Mouse (Mus musculus) stomach, embryonic 16.5 days (tissue): ENCODE measurements around the gene Cobl. TPM values are rescaled to one million over a fixed set of nuclear protein-coding genes. Genes with fewer than 3 reads are reported as not detected.

Source experiments
- ATAC-seq: fragments of 200-750 bp; cut with Nextera tagmentation; 2 replicates; pipeline ENCODE4 v1.8.0; 2017; ENCODE audit warnings: moderate number of reproducible peaks, moderate TSS enrichment; ENCODE audit not compliant: insufficient read depth, low FRiP score
- H3K27ac ChIP-seq: fragments of 300-500 bp; sonication (generic); 2 replicates; pipeline ENCODE4 v1.5.1; 2014; ENCODE audit warnings: low read length
- H3K27me3 ChIP-seq: fragments of 300-500 bp; sonication (generic); 2 replicates; pipeline ENCODE4 v1.6.1; 2014; ENCODE audit warnings: low read length, control low read depth, mixed read lengths; ENCODE audit not compliant: control insufficient read depth, insufficient read depth
- H3K36me3 ChIP-seq: fragments of 300-500 bp; sonication (generic); 2 replicates; pipeline ENCODE4 v1.6.1; 2014; ENCODE audit warnings: low read length; ENCODE audit not compliant: control insufficient read depth, insufficient read depth
- H3K4me1 ChIP-seq: fragments of 300-500 bp; sonication (generic); 2 replicates; pipeline ENCODE4 v1.6.1; 2014; ENCODE audit warnings: low read length, control low read depth, mixed read lengths; ENCODE audit not compliant: control insufficient read depth, insufficient read depth
- H3K4me2 ChIP-seq: fragments of 300-500 bp; sonication (generic); 2 replicates; pipeline ENCODE4 v1.6.1; 2014; ENCODE audit warnings: low read depth, low read length, mixed read lengths
- H3K4me3 ChIP-seq: fragments of 300-500 bp; sonication (generic); replicated peaks from 2 replicates; pipeline ENCODE4 v1.5.1; 2014; ENCODE audit warnings: mild to moderate bottlenecking, low read length
- H3K9ac ChIP-seq: fragments of 300-500 bp; sonication (generic); 2 replicates; pipeline ENCODE4 v1.6.1; 2014; ENCODE audit warnings: low read length
- H3K9me3 ChIP-seq: fragments of 300-500 bp; sonication (generic); replicated peaks from 2 replicates; pipeline ENCODE4 v1.6.1; 2016; ENCODE audit warnings: low read length, control low read depth; ENCODE audit not compliant: control insufficient read depth
- WGBS: fragments of 180-500 bp; shearing (Covaris S2); extraction: QIAGEN DNeasy Blood & Tissue Kit; methylation state at CpG from one replicate; pipeline ENCODE4 v1.1.7; 2014; 5-methylcytosine and 5-hydroxymethylcytosine counted together
- polyA plus RNA-seq: library from polyadenylated mRNA; unstranded; fragments of >200 nt; fragmentation: Nextera tagmentation; extraction: Ambion mirVana; gene quantifications from 2 replicates; pipeline ENCODE4 v1.2.1, GENCODE M21; 2015

Cobl gene
- polyA plus RNA-seq, 1 experiment from 2014 or later = 15.4 TPM

DNA sequence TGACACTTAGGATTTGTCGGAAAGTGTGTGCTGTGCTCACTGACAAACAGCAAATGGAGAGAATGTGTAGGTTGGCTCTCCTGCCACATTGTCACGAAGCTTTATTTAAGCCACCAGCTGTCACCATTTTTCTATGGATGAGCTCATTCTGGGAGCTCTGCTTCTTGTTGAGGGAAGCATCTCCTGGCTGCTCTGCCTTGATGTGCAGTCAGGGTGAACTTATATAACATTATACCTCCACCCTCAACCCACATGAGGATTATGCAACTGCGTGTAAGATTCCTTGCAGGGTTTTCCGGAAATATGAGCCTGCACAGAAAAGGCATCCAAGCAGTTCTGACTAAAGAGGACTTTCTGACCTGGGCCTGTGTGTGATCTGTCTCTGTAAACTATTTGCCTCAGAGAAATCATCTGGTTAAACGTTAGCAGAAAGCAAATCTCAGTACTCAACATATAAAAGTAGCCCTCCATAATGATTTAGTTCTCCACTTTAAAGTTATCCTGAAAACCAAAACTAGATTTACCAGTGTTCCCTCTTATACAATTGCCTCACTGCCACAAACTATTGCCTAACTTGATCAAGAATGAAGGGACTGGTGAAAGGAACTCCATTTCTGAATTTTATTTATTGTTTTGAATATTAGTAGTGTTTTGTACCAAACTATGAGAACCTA is 9.0 kb upstream of the Cobl start:
- Histone ChIP-seq H3K27ac (no peak overlapping the region), H3K9ac (no peak overlapping the region), H3K36me3 (no peaks in the 10 kb centered on the region), H3K4me2 (no peak overlapping the region), H3K9me3 (no peaks in the 10 kb centered on the region), H3K4me1 (no peaks in the 10 kb centered on the region), H3K27me3 (no peaks in the 10 kb centered on the region; the same call in 1 of the 2 replicates), H3K4me3 (no peak overlapping the region)
- WGBS = 42% methylated on average over 5 of the region's 5 CpGs
- no peak for ATAC-seq

DNA sequence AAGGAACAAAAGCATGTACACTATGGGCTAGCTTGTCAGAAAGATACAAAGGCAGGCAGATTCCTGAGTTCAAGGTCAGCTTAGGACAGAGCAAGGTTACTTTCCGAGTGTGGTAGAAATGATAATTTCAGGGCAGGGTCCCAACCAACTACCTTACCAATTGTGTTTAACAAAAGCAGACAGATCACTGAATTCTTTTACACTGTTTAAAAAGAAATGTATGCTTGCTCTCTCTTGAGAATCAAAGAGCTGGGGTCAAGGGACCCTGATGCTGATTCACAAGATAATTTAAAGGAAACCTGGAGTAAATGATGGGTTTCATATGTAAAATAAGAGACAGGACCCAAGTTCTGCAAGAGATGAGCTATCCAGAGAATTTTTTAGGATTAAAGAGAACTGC is 4.9 kb upstream of the Cobl start:
- no peak for ATAC-seq

DNA sequence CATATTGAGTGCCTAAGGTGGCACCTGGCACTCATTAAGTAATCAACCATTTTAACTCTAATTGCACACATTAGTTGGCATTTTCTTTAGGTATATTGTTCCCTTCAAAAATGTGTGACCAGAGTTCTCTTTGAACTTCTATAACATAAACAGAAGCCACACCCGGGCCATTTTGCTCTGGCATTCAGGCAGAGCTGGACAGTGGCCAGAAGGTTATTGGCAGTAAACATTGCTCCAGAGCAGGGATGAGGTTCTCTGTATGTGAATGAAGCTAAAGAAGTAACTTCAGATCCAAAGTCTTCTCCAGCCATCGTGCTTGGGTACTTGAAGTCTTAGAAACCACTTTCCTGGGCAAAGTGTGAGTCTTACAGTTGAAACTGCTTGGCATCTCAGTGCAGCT is 3.9 kb upstream of the Cobl start:
- 57% methylated on average over 2 of the region's 2 CpGs for WGBS
- ATAC-seq = no peak
- Histone ChIP-seq H3K9ac (no peak overlapping the region), H3K27me3 (no peaks in the 10 kb centered on the region; the same call in 1 of the 2 replicates), H3K4me3 (no peak overlapping the region), H3K9me3 (no peaks in the 10 kb centered on the region), H3K4me2 (no peak overlapping the region), H3K27ac (no peak overlapping the region), H3K36me3 (no peaks in the 10 kb centered on the region), H3K4me1 (peaks cover 9% of the 10 kb centered on the region)

More for the DNA sequence above, 4.9 kb upstream of the Cobl start:
- H3K9me3 ChIP-seq = no peaks in the 10 kb centered on the region
- 0 out of 2 replicates have a peak, but pooled peaks cover 5% of the 10 kb centered on the region for H3K4me1 ChIP-seq
- H3K4me3 ChIP-seq = no peak overlapping the region
- H3K27me3 ChIP-seq = no peaks in the 10 kb centered on the region; the same call in 1 of the 2 replicates
- no peak overlapping the region for H3K27ac ChIP-seq
- H3K4me2 ChIP-seq = no peak overlapping the region
- no peaks in the 10 kb centered on the region for H3K36me3 ChIP-seq
- H3K9ac ChIP-seq = no peak overlapping the region
- 77% methylated on average over 1 of the region's 1 CpGs for WGBS

DNA sequence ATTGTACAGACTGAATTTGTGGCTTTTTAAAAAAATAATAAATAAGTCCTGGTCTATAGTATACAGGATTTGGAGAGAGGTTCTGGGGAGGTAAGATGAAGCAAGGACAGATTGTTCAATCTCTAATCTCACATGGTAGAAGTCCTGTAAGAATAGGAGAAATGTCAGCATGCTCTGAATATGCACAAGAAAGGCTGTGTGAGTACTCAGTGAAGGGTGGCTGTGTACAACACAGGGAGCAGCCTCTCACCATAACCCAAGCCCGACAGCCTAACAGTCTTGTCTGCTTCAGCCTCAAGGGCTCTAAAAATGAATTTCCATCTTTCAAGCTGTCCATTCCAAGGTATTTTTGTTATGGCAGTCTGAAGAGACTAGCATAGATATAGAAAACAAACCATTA is 3.1 kb upstream of the Cobl start:
- H3K4me2 ChIP-seq = no peak overlapping the region
- H3K9ac ChIP-seq = no peak overlapping the region
- WGBS = 84% methylated on average over 1 of the region's 1 CpGs
- no peak for ATAC-seq
- H3K36me3 ChIP-seq = no peaks in the 10 kb centered on the region
- no peaks in the 10 kb centered on the region; the same call in 1 of the 2 replicates for H3K27me3 ChIP-seq
- peaks cover 10% of the 10 kb centered on the region for H3K4me1 ChIP-seq
- no peak overlapping the region for H3K4me3 ChIP-seq
- H3K9me3 ChIP-seq = no peaks in the 10 kb centered on the region
- H3K27ac ChIP-seq = no peak overlapping the region

DNA sequence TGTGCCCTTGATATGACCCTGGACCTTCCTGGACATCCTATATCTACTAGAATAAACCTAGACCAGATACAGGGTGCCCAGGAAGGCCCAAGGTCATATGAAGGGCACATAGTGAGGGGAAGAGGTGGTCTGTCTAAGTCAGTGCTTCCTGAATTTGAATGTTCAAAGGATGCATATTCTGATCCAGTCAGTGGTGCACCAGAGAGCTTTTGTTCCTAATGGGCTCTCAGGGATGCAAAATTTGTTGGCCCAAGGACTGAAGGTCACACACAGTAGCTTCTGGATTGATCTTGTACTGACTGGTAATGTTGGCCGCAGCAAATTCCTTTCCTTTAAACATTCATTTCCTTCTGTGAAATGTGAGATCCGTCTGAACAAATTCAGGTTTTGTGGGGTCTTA is 2.5 kb upstream of the Cobl start:
- Histone ChIP-seq H3K36me3 (no peaks in the 10 kb centered on the region), H3K9me3 (no peaks in the 10 kb centered on the region), H3K4me3 (no peak overlapping the region), H3K4me1 (peaks cover 10% of the 10 kb centered on the region), H3K27me3 (no peaks in the 10 kb centered on the region; the same call in 1 of the 2 replicates), H3K9ac (no peak overlapping the region), H3K4me2 (no peak overlapping the region), H3K27ac (no peak overlapping the region)
- ATAC-seq = no peak
- 66% methylated on average over 2 of the region's 2 CpGs for WGBS

DNA sequence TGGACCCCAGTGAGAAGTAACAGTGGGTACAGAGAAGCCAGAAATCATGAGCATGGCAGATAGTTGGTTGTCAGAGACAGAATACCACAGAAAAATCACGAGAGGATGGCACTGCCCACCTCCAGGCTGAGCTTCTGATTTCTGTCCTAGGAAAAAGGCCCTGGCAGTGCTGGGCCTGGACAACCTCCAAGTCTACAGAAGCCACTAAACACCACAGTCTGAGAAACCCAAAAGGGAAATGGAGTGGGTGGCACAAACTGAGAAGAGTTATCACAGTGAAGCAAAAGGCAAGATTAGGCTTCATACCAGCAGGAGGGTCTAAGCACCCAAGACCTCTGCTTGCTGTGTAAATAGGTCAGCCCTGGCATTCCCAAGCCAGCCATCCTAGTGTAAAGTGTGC is 1.8 kb upstream of the Cobl start:
- Histone ChIP-seq H3K4me2 (no peak overlapping the region), H3K27me3 (no peaks in the 10 kb centered on the region), H3K4me3 (no peak overlapping the region), H3K9ac (no peak overlapping the region), H3K36me3 (no peaks in the 10 kb centered on the region), H3K27ac (no peak overlapping the region), H3K4me1 (peaks cover 10% of the 10 kb centered on the region), H3K9me3 (no peaks in the 10 kb centered on the region)
- 81% methylated on average over 1 of the region's 1 CpGs for WGBS
- no peak for ATAC-seq

DNA sequence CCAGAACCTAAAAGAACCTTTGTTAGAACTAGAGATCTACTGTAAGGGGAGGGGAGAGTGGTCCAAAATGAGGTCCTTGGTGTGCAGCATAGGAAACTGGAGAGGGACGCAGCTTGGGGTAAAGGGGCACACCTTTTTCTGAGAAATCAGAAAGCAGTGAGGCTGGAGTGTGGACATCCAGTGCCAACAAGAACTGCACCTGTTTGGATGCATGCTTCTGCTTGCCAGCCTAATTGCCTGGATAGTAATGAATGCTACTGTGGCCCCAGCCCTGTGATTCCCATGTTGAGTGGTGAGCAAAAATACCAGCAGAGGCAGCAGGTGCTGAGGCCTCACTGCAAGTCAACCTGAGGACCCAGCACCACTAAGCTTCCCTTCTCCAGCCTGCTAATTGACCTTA is 469 bp upstream of the Cobl start:
- peak overlapping the region; percentile 67 for H3K4me3 ChIP-seq
- peak overlapping the region; percentile 77 for H3K9ac ChIP-seq
- no peak; the same call in 1 of the 2 replicates for ATAC-seq
- H3K36me3 ChIP-seq = no peaks in the 10 kb centered on the region
- H3K4me1 ChIP-seq = peaks cover 10% of the 10 kb centered on the region
- WGBS = 19% methylated on average over 1 of the region's 1 CpGs
- H3K4me2 ChIP-seq = peak overlapping the region; percentile 99
- no peaks in the 10 kb centered on the region for H3K27me3 ChIP-seq
- no peak overlapping the region for H3K27ac ChIP-seq
- no peaks in the 10 kb centered on the region for H3K9me3 ChIP-seq

DNA sequence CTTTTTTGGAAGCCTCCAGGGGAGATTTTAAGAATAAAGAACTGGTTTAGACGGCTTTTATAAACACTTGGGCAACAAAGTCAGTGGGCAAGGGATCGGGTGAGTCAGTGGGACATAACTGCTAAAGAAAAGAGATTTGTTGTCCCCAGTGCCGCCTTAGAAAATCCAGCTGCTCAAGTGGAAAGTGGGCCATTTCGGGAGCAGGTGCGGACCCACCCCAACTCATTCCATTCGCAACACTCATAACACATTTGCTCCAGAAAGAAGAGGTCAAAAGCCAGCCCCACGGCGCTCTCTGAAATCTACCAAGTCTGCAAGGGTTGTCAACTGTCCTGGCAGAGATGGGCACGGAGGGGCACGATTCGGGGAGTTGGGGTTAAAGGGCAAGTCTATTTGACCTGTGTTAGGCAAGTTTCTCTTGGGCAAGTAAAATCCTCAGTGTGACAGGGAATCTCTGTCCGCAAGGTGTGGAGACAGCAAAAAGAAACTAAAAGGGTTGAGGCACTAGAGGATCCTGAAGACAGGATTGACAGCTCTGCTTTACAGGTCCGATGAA is 1.1 kb downstream of the Cobl start:
- Histone ChIP-seq H3K9ac (peak overlapping the region; percentile 77), H3K4me3 (peak overlapping the region; percentile 67)

DNA sequence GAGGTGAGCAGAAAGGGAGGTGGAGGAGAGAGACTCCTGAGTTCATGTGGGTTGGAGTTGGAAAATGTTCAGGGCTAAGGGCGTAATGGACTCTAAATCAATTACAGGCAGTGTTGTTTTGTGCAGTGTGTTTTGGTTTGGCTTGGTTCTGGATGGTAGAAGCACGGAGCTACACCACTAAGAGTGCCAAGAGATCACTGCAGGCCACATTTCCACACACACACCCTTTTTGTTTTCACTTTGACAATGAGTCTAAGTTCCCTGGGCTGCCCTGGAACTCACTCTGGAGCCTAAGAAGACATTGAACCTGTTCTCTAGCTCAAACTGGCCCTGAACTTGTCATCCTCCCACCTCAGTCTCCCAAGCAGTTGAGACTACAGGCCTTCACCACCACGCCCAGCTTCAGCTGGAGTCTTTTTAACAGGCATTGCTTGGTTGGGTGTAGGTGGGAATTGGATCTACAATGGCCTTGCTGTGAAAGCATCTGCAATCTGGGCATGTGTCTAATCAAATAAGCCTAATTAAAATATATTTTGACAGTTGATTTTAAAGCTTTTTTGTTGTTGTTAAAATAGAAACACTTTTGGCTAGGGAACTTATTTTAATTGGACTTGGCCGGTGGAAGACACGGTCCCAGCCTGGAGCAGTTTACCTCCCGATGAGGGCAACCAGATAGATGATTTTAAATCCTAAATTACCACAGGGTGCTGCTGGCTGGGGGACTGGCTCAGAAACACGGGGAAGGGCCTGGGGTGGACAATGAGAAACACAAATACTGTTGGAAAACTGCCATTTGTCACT is 4.8 kb downstream of the Cobl start:
- Histone ChIP-seq H3K27me3 (no peaks in the 10 kb centered on the region), H3K4me1 (peaks cover 6% of the 10 kb centered on the region), H3K4me3 (no peak overlapping the region), H3K9ac (no peak overlapping the region), H3K36me3 (no peaks in the 10 kb centered on the region), H3K4me2 (no peak overlapping the region), H3K27ac (no peak overlapping the region), H3K9me3 (no peaks in the 10 kb centered on the region)
- ATAC-seq = no peak
- WGBS = 73% methylated on average over 7 of the region's 7 CpGs

More for the DNA sequence above, 1.1 kb downstream of the Cobl start:
- Histone ChIP-seq H3K4me2 (peak overlapping the region; percentile 99), H3K9me3 (no peaks in the 10 kb centered on the region), H3K4me1 (peaks cover 10% of the 10 kb centered on the region), H3K27ac (no peak overlapping the region), H3K36me3 (no peaks in the 10 kb centered on the region), H3K27me3 (no peaks in the 10 kb centered on the region)
- WGBS = 46% methylated on average over 13 of the region's 13 CpGs
- ATAC-seq = no peak
